Mouse (Mus musculus) liver, embryonic 15.5 days (tissue): ENCODE measurements around the gene Mylk. TPM values are rescaled to one million over a fixed set of nuclear protein-coding genes. Genes with fewer than 3 reads are reported as not detected.
A peak's percentile ranks its signal among the peaks of the same experiment; 100 is the strongest.

Experiments used
- ATAC-seq: fragments of 200-750 bp; cut with Nextera tagmentation; 2 replicates; pipeline ENCODE4 v1.8.0; 2017; ENCODE audit warnings: moderate number of reproducible peaks, mild to moderate bottlenecking, moderate library complexity; ENCODE audit not compliant: insufficient read depth
- H3K27ac ChIP-seq: fragments of 300-500 bp; sonication (generic); replicated peaks from 2 replicates; pipeline ENCODE4 v1.5.1; 2015; ENCODE audit warnings: mild to moderate bottlenecking, inconsistent platforms
- H3K27me3 ChIP-seq: fragments of 300-500 bp; sonication (generic); 2 replicates; pipeline ENCODE4 v1.6.1; 2015; ENCODE audit warnings: mild to moderate bottlenecking, inconsistent platforms
- H3K36me3 ChIP-seq: fragments of 300-500 bp; sonication (generic); replicated peaks from 2 replicates; pipeline ENCODE4 v1.6.1; 2015; ENCODE audit warnings: moderate library complexity, mild to moderate bottlenecking, inconsistent platforms
- H3K4me1 ChIP-seq: fragments of 300-500 bp; sonication (generic); replicated peaks from 2 replicates; pipeline ENCODE4 v1.6.1; 2015; ENCODE audit warnings: inconsistent platforms
- H3K4me2 ChIP-seq: fragments of 300-500 bp; sonication (generic); 2 replicates; pipeline ENCODE4 v1.6.1; 2015; ENCODE audit warnings: moderate library complexity, mild to moderate bottlenecking, inconsistent platforms
- H3K4me3 ChIP-seq: fragments of 300-500 bp; sonication (generic); replicated peaks from 2 replicates; pipeline ENCODE4 v1.5.1; 2015; ENCODE audit warnings: mild to moderate bottlenecking, inconsistent platforms
- H3K9ac ChIP-seq: fragments of 300-500 bp; sonication (generic); 2 replicates; pipeline ENCODE4 v1.6.1; 2015; ENCODE audit warnings: moderate library complexity, mild to moderate bottlenecking, inconsistent platforms
- H3K9me3 ChIP-seq: fragments of 300-500 bp; sonication (generic); replicated peaks from 2 replicates; pipeline ENCODE4 v1.6.1; 2016; ENCODE audit warnings: inconsistent platforms
- WGBS: fragments of 180-500 bp; shearing (Covaris S2); methylation state at CpG from one replicate; pipeline ENCODE4 v1.1.7; 2015; ENCODE audit warnings: mixed read lengths; ENCODE audit not compliant: insufficient replicate concordance; 5-methylcytosine and 5-hydroxymethylcytosine counted together
- polyA plus RNA-seq: library from polyadenylated mRNA; unstranded; fragments of >200 nt; fragmentation: Nextera tagmentation; extraction: Ambion mirVana; gene quantifications from 2 replicates; pipeline ENCODE4 v1.2.1, GENCODE M21; 2015

The Mylk gene
- polyA plus RNA-seq, 1 experiment from 2014 or later = 4.4 TPM

DNA sequence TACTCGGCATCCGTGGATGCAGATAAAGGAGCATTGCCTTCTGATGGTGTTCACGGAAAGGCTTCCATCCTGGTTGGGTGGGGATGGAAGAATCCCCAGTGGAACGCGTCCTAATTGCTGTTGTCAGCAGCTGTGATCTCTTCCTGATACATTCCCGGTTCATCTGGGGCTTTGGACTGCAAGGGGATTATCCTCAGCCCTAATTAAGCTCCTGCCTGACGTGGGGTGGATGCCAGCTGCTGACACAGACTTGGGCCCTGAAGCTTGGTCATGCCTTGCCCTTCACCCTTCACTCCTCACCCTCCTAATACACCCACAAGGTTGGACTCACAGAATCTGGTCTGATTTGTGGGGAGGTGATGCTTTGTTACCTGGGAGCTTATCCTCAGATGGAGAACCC lies 109.1 kb downstream of the Mylk start:
- Histone ChIP-seq H3K9me3 (no peaks in the 10 kb centered on the region), H3K9ac (no peak overlapping the region), H3K36me3 (no peaks in the 10 kb centered on the region), H3K4me2 (no peak overlapping the region), H3K27ac (no peak overlapping the region), H3K4me3 (no peak overlapping the region), H3K27me3 (no peaks in the 10 kb centered on the region), H3K4me1 (no peaks in the 10 kb centered on the region)
- 76% methylated on average over 7 of the region's 7 CpGs for WGBS
- ATAC-seq = no peak

GRCm38 (mm10) chr16:34855136-34855535 lies 110.1 kb downstream of the Mylk start:
- no peak for ATAC-seq
- H3K4me2 ChIP-seq = no peak overlapping the region
- 49% methylated on average over 6 of the region's 6 CpGs for WGBS
- H3K27me3 ChIP-seq = no peaks in the 10 kb centered on the region
- H3K4me1 ChIP-seq = no peaks in the 10 kb centered on the region
- H3K27ac ChIP-seq = no peak overlapping the region
- no peak overlapping the region for H3K9ac ChIP-seq
- no peaks in the 10 kb centered on the region for H3K9me3 ChIP-seq
- no peaks in the 10 kb centered on the region for H3K36me3 ChIP-seq
- H3K4me3 ChIP-seq = no peak overlapping the region

GRCm38 (mm10) chr16:34855751-34856150 lies 110.7 kb downstream of the Mylk start:
- no peaks in the 10 kb centered on the region for H3K27me3 ChIP-seq
- no peak overlapping the region for H3K27ac ChIP-seq
- no peaks in the 10 kb centered on the region for H3K4me1 ChIP-seq
- ATAC-seq = no peak
- WGBS = 65% methylated on average over 2 of the region's 2 CpGs
- no peak overlapping the region for H3K9ac ChIP-seq
- no peaks in the 10 kb centered on the region for H3K9me3 ChIP-seq
- H3K4me2 ChIP-seq = no peak overlapping the region
- no peak overlapping the region for H3K4me3 ChIP-seq
- H3K36me3 ChIP-seq = no peaks in the 10 kb centered on the region

DNA sequence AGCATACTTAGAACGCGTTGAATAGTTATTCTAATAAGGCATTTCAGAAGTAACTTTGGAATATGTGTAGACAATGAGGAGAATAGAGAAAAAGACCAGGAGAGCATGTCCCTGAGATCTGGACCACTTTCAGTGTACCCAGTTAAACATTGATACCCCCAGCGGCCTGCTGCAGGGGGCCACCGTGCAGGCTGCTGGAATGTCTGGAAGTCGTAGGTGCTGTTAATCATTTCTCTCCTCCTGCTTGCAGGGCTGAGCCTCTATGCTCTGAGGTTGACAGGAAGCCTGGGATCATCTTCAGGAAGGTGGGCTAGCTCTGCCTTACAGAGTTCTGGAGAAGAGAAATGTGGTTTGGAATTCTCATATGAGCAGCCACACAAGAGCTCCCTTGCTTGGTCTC lies 112.6 kb downstream of the Mylk start:
- Histone ChIP-seq H3K9me3 (no peaks in the 10 kb centered on the region), H3K4me3 (no peak overlapping the region), H3K27me3 (no peaks in the 10 kb centered on the region), H3K36me3 (no peaks in the 10 kb centered on the region), H3K4me2 (no peak overlapping the region), H3K9ac (no peak overlapping the region), H3K27ac (no peak overlapping the region), H3K4me1 (no peaks in the 10 kb centered on the region; the same call in 1 of the 2 replicates)
- 53% methylated on average over 5 of the region's 5 CpGs for WGBS
- no peak for ATAC-seq

DNA sequence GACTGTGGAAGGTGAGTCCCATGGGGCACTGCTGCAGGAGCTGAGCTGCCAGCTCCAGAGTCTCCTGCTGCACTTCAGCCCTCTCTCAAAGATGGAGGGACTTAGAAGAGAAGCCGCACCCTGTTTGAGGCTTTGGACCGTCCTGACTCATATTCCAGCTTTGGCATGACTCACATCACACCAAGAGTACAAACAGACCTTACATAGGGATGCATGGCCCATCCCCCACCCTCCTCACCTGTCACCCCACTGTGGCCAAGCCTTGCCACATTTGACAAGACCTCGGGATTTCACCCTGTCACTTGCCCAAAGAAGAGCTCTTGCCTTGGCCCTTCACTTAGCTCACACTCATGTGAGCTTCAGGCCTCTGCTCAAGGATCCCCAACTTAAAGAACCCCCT lies 115.8 kb downstream of the Mylk start:
- H3K4me2 ChIP-seq = no peak overlapping the region
- no peak overlapping the region for H3K27ac ChIP-seq
- 67% methylated on average over 3 of the region's 3 CpGs for WGBS
- no peak overlapping the region for H3K4me3 ChIP-seq
- peaks cover 2% of the 10 kb centered on the region; the same call in 1 of the 2 replicates for H3K4me1 ChIP-seq
- H3K36me3 ChIP-seq = no peaks in the 10 kb centered on the region
- no peak overlapping the region for H3K9ac ChIP-seq
- H3K27me3 ChIP-seq = no peaks in the 10 kb centered on the region
- ATAC-seq = no peak
- H3K9me3 ChIP-seq = no peaks in the 10 kb centered on the region

GRCm38 (mm10) chr16:34861744-34862365 lies 116.8 kb downstream of the Mylk start:
- Histone ChIP-seq H3K9me3 (no peaks in the 10 kb centered on the region), H3K4me2 (no peak overlapping the region), H3K4me3 (no peak overlapping the region), H3K27ac (no peak overlapping the region), H3K36me3 (no peaks in the 10 kb centered on the region), H3K4me1 (peaks cover 2% of the 10 kb centered on the region; the same call in 1 of the 2 replicates), H3K9ac (no peak overlapping the region), H3K27me3 (no peaks in the 10 kb centered on the region)
- 61% methylated on average over 10 of the region's 10 CpGs for WGBS
- ATAC-seq = no peak

DNA sequence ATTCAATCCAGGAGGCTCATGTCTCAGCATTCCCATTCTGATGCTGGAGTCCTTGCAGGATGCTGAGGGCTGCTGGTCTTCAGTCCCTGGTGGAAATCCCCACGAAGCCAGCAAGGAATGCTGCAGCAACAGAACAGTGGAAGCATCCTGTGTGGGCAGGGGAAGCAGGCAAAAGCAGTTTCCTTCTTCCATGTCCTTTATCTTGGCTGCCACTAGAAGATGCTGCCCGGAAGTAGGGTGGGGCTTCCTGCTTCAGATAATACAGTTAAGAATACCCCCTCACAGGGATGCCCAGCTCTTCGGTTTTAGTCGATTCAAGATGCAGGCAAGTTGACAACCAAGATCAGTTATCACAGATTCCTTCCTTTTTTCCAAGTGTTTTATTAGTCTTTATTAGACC lies 120.4 kb downstream of the Mylk start:
- no peak for ATAC-seq
- no peak overlapping the region for H3K9ac ChIP-seq
- H3K27me3 ChIP-seq = no peaks in the 10 kb centered on the region
- no peaks in the 10 kb centered on the region for H3K9me3 ChIP-seq
- H3K27ac ChIP-seq = no peak overlapping the region
- peaks cover 2% of the 10 kb centered on the region; the same call in 1 of the 2 replicates for H3K4me1 ChIP-seq
- 15% methylated on average over 4 of the region's 4 CpGs for WGBS
- H3K4me2 ChIP-seq = no peak overlapping the region
- no peak overlapping the region for H3K4me3 ChIP-seq
- H3K36me3 ChIP-seq = no peaks in the 10 kb centered on the region

DNA sequence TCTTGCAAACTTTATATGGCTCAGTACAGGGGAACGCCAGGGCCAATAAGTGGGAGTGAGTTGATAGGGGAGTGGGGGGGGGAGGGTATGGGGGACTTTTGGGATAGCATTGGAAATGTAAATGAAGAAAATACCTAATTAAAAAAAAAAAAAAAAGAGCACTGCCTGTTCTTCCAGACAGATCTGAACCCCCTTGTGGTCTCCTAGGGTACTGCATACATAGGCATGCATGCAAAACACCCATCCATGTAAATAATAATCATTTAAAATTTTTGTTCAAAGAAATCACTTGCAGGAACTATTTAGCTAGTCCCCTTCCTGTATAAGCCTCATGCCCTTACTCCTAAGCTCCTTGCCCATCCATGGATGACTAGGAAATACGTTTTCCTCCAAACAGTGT lies 122.2 kb downstream of the Mylk start:
- Histone ChIP-seq H3K27me3 (no peaks in the 10 kb centered on the region), H3K27ac (no peak overlapping the region), H3K9me3 (no peaks in the 10 kb centered on the region), H3K9ac (no peak overlapping the region), H3K4me2 (no peak overlapping the region), H3K36me3 (no peaks in the 10 kb centered on the region), H3K4me1 (peaks cover 2% of the 10 kb centered on the region; the same call in 1 of the 2 replicates), H3K4me3 (no peak overlapping the region)
- 72% methylated on average over 2 of the region's 2 CpGs for WGBS
- no peak for ATAC-seq

DNA sequence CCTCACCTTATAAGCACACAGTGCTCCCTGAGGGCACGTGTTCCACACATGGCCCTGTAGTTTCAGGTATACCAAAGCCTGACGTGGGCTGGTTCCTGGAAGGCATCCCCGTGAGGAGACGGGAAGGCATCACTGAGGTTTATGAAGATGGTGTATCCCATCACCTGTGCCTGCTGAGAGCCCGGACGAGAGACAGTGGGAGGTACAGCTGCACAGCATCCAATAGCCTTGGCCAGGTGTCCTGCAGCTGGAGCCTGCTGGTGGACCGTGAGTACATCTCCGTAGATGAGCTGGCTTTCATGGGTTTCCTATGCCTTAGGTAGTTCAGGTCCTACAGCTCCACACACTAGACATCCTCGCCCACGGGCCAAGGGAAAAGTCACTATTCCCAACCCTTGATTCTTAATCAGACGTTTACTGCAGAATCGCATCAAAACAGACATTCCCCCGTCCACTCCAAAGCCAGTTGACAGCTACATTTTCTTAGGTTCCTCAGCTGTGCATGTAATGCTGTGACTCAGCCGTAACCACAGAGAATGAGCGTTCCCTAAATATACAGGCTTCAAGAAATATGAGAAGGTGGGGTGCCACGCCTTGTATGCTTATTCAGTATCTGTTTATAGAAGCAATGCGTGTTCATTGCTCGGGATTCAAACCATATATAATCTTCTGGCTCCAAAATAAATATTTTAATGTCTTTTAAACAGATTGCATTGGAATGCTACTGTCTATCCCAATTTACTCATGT lies 135.2 kb downstream of the Mylk start:
- Histone ChIP-seq H3K27me3 (no peaks in the 10 kb centered on the region), H3K9me3 (no peaks in the 10 kb centered on the region), H3K36me3 (no peaks in the 10 kb centered on the region), H3K4me3 (no peak overlapping the region), H3K27ac (no peak overlapping the region), H3K4me2 (no peak overlapping the region), H3K4me1 (no peaks in the 10 kb centered on the region), H3K9ac (no peak overlapping the region)
- no peak for ATAC-seq
- WGBS = 64% methylated on average over 18 of the region's 18 CpGs

DNA sequence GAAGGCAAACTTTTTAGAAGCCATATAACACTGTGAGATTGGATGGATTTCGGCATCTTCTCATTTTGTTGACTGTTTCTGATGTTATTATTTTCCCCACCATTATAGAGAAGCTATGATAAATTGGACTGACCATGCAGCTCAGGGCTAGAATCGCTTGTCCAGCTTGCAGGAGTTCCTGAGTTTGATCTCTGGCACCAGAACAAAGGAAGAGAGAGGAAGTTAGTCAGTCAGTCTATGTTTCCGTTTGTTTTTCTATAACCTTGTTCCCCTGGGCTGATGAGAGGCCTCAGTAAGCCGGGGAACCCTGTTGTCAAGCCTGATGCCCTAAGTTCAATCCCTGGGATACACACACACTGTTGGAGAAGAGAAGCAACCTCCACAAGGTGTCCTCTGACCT lies 135.8 kb downstream of the Mylk start:
- no peak overlapping the region for H3K4me2 ChIP-seq
- ATAC-seq = no peak
- no peaks in the 10 kb centered on the region for H3K27me3 ChIP-seq
- no peaks in the 10 kb centered on the region for H3K4me1 ChIP-seq
- no peaks in the 10 kb centered on the region for H3K36me3 ChIP-seq
- WGBS = 27% methylated on average over 4 of the region's 4 CpGs
- no peak overlapping the region for H3K9ac ChIP-seq
- H3K9me3 ChIP-seq = no peaks in the 10 kb centered on the region
- no peak overlapping the region for H3K27ac ChIP-seq
- no peak overlapping the region for H3K4me3 ChIP-seq

- Histone ChIP-seq H3K27me3 (no peaks in the 10 kb centered on the region), H3K9me3 (no peaks in the 10 kb centered on the region), H3K27ac (0 out of 2 replicates have a peak overlapping the region, but pooled peaks have one; percentile 2), H3K36me3 (no peaks in the 10 kb centered on the region), H3K9ac (no peak overlapping the region), H3K4me1 (no peaks in the 10 kb centered on the region), H3K4me3 (no peak overlapping the region), H3K4me2 (no peak overlapping the region)
- ATAC-seq = peak; percentile 56
- 47% methylated on average over 1 of the region's 1 CpGs for WGBS
These were observed 142.0 kb downstream of the Mylk start for GRCm38 (mm10) chr16:34887037-34887436.
